36 mouse cellular contexts compared by ENCODE assay signal in genomic region chr5:114228901-114229300, GRCm38 (mm10). TPM values are rescaled to one million over a fixed set of nuclear protein-coding genes. Genes with fewer than 3 reads are reported as not detected.
"Had no signal": no experiment of that assay in that cellular context is flagged by ENCODE, and none has a peak within 500 bp of the region (broad histone marks: within the 10 kb centered on the region; RNA-seq: fewer than 3 reads in every experiment).

No protein-coding gene starts in this region.

- DNase-seq: gastrocnemius, postnatal 14 days; gastrocnemius, postnatal 36 days; heart, adult 11 months; heart, adult 2 months; heart, postnatal 14 days; heart, postnatal 36 days; kidney, adult 11 months; kidney, adult 2 months; kidney, adult 9 months; kidney, postnatal 14 days; kidney, postnatal 36 days; layer of hippocampus, adult 9-11 months; layer of hippocampus, postnatal 36 days; left cerebral cortex, postnatal 4 days had no signal

- H3K27me3 ChIP-seq: heart, embryonic 13.5 days; heart, embryonic 15.5 days; hindbrain, embryonic 13.5 days; hindbrain, embryonic 15.5 days; kidney, embryonic 15.5 days; limb, embryonic 13.5 days; limb, embryonic 15.5 days had no signal

- ATAC-seq: hindbrain, postnatal 0 days; intestine, embryonic 16.5 days had no signal

- H3K4me1 ChIP-seq: heart, embryonic 13.5 days; heart, embryonic 15.5 days; hindbrain, embryonic 13.5 days; hindbrain, embryonic 15.5 days; kidney, embryonic 15.5 days; limb, embryonic 13.5 days; limb, embryonic 15.5 days had no signal

- H3K9ac ChIP-seq: heart, embryonic 13.5 days; heart, embryonic 15.5 days; hindbrain, embryonic 13.5 days; hindbrain, embryonic 15.5 days; kidney, embryonic 15.5 days; limb, embryonic 13.5 days; limb, embryonic 15.5 days had no signal

- H3K36me3 ChIP-seq: hindbrain, embryonic 15.5 days had no signal

- H3K4me2 ChIP-seq: heart, embryonic 11.5 days; heart, embryonic 13.5 days; heart, embryonic 15.5 days; hindbrain, embryonic 13.5 days; hindbrain, embryonic 15.5 days; kidney, embryonic 15.5 days; limb, embryonic 13.5 days; limb, embryonic 15.5 days had no signal

- H3K9me3 ChIP-seq: kidney, embryonic 15.5 days had no signal

- H3K27ac ChIP-seq: heart, adult 2 months; heart, embryonic 13.5 days; heart, embryonic 15.5 days; hindbrain, embryonic 13.5 days; hindbrain, embryonic 15.5 days; hindbrain, postnatal 0 days; kidney, embryonic 15.5 days; kidney, postnatal 0 days; left cerebral cortex, adult 2 months; limb, embryonic 13.5 days; limb, embryonic 15.5 days had no signal

- H3K4me3 ChIP-seq: heart, adult 2 months; heart, embryonic 13.5 days; heart, embryonic 15.5 days; hindbrain, embryonic 13.5 days; hindbrain, embryonic 15.5 days; kidney, embryonic 15.5 days; left cerebral cortex, adult 2 months; limb, embryonic 13.5 days; limb, embryonic 15.5 days had no signal

RNA-seq across cellular contexts. Expression of gene Foxn4, which starts 44.7 kb away (rescaled TPM):
- total RNA-seq: gastrocnemius, adult 18-20 months; gastrocnemius, adult 8-10 months; gastrocnemius, postnatal 14 days; gastrocnemius, postnatal 36 days; heart, adult 2 months; heart, postnatal 14 days; heart, postnatal 36 days; hematopoietic stem cell, adult 5-6 weeks; layer of hippocampus, adult 18-20 months; layer of hippocampus, adult 8-10 months; layer of hippocampus, postnatal 36 days; left cerebral cortex, adult 2 months; left cerebral cortex, postnatal 14 days had no signal
- polyA plus RNA-seq: heart, embryonic 11.5 days; heart, embryonic 13.5 days; heart, postnatal 0 days; intestine, embryonic 14.5 days; intestine, embryonic 16.5 days; kidney, adult 2 months; kidney, embryonic 15.5 days; kidney, postnatal 0 days; large intestine, adult 2 months; limb, embryonic 11.5 days; limb, embryonic 13.5 days; limb, embryonic 15.5 days had no signal
